Mouse (Mus musculus): ENCODE measurements around the gene Mylk. TPM values are rescaled to one million over a fixed set of nuclear protein-coding genes. Genes with fewer than 3 reads are reported as not detected.
"Not testable (repeated sequence)": the region's sequence is repeated elsewhere in the genome, so short reads cannot be mapped to it uniquely, and the experiment has no call there.

Mylk gene
- 8.5 and 8.9 TPM in 2 replicates for polyA plus RNA-seq (2016; fragmentation: Nextera tagmentation; extraction: Ambion mirVana)

GRCm38 (mm10) chr16:34745065-34745585 is at the start of gene Mylk:
Gene Mylk (plus strand): TSS chr16:34745210.
- H3K4me1 ChIP-seq, result peaks cover 53% of the 10 kb centered on the region
- DNase-seq (ENCODE audit: low spot score), result peak; percentile 91
- H3K36me3 ChIP-seq, result peaks cover under 1% of the 10 kb centered on the region; the same call in 1 of the 2 replicates
- H3K27ac ChIP-seq (replicated peaks), result peak within 1 kb of the TSS; percentile 84
- H3K9me3 ChIP-seq (replicated peaks), result no peaks in the 10 kb centered on the region
- peak within 1 kb of the TSS; percentile 61 for H3K4me3 ChIP-seq
- peaks cover 33% of the 10 kb centered on the region for H3K27me3 ChIP-seq (ENCODE audit: low read depth, poor library complexity, severe bottlenecking)
- under 1% methylated on average over 48 of the region's 48 CpGs for WGBS

GRCm38 (mm10) chr16:34698721-34699120 is 46.3 kb upstream of the Mylk start:
- peaks cover 58% of the 10 kb centered on the region for H3K36me3 ChIP-seq
- WGBS, result 87% methylated on average over 3 of the region's 3 CpGs

GRCm38 (mm10) chr16:34700165-34700827 is 44.7 kb upstream of the Mylk start:
- no peaks in the 10 kb centered on the region for H3K9me3 ChIP-seq (replicated peaks)
- H3K4me3 ChIP-seq, result no peak overlapping the region
- no peaks in the 10 kb centered on the region for H3K4me1 ChIP-seq
- no peaks in the 10 kb centered on the region for H3K27me3 ChIP-seq (ENCODE audit: low read depth, poor library complexity, severe bottlenecking)
- H3K36me3 ChIP-seq, result peaks cover 70% of the 10 kb centered on the region
- H3K27ac ChIP-seq (replicated peaks), result no peak overlapping the region
- DNase-seq (ENCODE audit: low spot score), result peak; percentile 65
- WGBS, result 49% methylated on average over 7 of the region's 7 CpGs

More at GRCm38 (mm10) chr16:34698721-34699120, 46.3 kb upstream of the Mylk start:
- not testable (repeated sequence) for H3K4me3 ChIP-seq; H3K4me1 ChIP-seq; H3K27ac ChIP-seq (replicated peaks); H3K27me3 ChIP-seq (ENCODE audit: low read depth, poor library complexity, severe bottlenecking); H3K9me3 ChIP-seq (replicated peaks); DNase-seq (ENCODE audit: low spot score)

GRCm38 (mm10) chr16:34700828-34701216 is 44.2 kb upstream of the Mylk start:
- Histone ChIP-seq H3K27ac (replicated peaks) (no peak overlapping the region), H3K4me3 (no peak overlapping the region), H3K27me3 (ENCODE audit: low read depth, poor library complexity, severe bottlenecking) (no peaks in the 10 kb centered on the region), H3K4me1 (no peaks in the 10 kb centered on the region), H3K9me3 (replicated peaks) (no peaks in the 10 kb centered on the region), H3K36me3 (peaks cover 70% of the 10 kb centered on the region)
- DNase-seq (ENCODE audit: low spot score), result no peak
- 90% methylated on average over 6 of the region's 6 CpGs for WGBS

GRCm38 (mm10) chr16:34706019-34706418 is 39.0 kb upstream of the Mylk start:
- no peaks in the 10 kb centered on the region for H3K4me1 ChIP-seq
- H3K27ac ChIP-seq (replicated peaks), result no peak overlapping the region
- no peak overlapping the region for H3K4me3 ChIP-seq
- DNase-seq (ENCODE audit: low spot score), result no peak
- H3K36me3 ChIP-seq, result peaks cover 82% of the 10 kb centered on the region
- WGBS, result 95% methylated on average over 2 of the region's 2 CpGs
- no peaks in the 10 kb centered on the region for H3K9me3 ChIP-seq (replicated peaks)
- no peaks in the 10 kb centered on the region for H3K27me3 ChIP-seq (ENCODE audit: low read depth, poor library complexity, severe bottlenecking)

GRCm38 (mm10) chr16:34706487-34706946 is 38.5 kb upstream of the Mylk start:
- WGBS, result 93% methylated on average over 7 of the region's 7 CpGs
- DNase-seq (ENCODE audit: low spot score), result no peak
- Histone ChIP-seq H3K27me3 (ENCODE audit: low read depth, poor library complexity, severe bottlenecking) (no peaks in the 10 kb centered on the region), H3K36me3 (peaks cover 81% of the 10 kb centered on the region), H3K4me1 (no peaks in the 10 kb centered on the region), H3K27ac (replicated peaks) (no peak overlapping the region), H3K9me3 (replicated peaks) (no peaks in the 10 kb centered on the region), H3K4me3 (no peak overlapping the region)

- no peaks in the 10 kb centered on the region for H3K27me3 ChIP-seq (ENCODE audit: low read depth, poor library complexity, severe bottlenecking)
- no peaks in the 10 kb centered on the region for H3K4me1 ChIP-seq
- no peak overlapping the region for H3K4me3 ChIP-seq
- no peak for DNase-seq (ENCODE audit: low spot score)
- WGBS, result 79% methylated on average over 3 of the region's 3 CpGs
- H3K9me3 ChIP-seq (replicated peaks), result no peaks in the 10 kb centered on the region
- peaks cover 75% of the 10 kb centered on the region for H3K36me3 ChIP-seq
- H3K27ac ChIP-seq (replicated peaks), result no peak overlapping the region
Observed at GRCm38 (mm10) chr16:34711481-34711880, 33.5 kb upstream of the Mylk start.

GRCm38 (mm10) chr16:34725156-34725555 is 19.9 kb upstream of the Mylk start:
- DNase-seq (ENCODE audit: low spot score), result no peak
- Histone ChIP-seq H3K36me3 (peaks cover 50% of the 10 kb centered on the region), H3K4me1 (no peaks in the 10 kb centered on the region), H3K9me3 (replicated peaks) (0 out of 2 replicates have a peak, but pooled peaks cover 7% of the 10 kb centered on the region), H3K4me3 (no peak overlapping the region), H3K27ac (replicated peaks) (no peak overlapping the region), H3K27me3 (ENCODE audit: low read depth, poor library complexity, severe bottlenecking) (no peaks in the 10 kb centered on the region)
- WGBS, result 95% methylated on average over 3 of the region's 3 CpGs

- not testable (repeated sequence) for H3K27ac ChIP-seq (replicated peaks); H3K4me1 ChIP-seq; H3K9me3 ChIP-seq (replicated peaks); DNase-seq (ENCODE audit: low spot score); H3K4me3 ChIP-seq; H3K27me3 ChIP-seq (ENCODE audit: low read depth, poor library complexity, severe bottlenecking)
- H3K36me3 ChIP-seq, result peaks cover 24% of the 10 kb centered on the region
Observed at GRCm38 (mm10) chr16:34728610-34729009, 16.4 kb upstream of the Mylk start.

- WGBS, result 83% methylated on average over 1 of the region's 1 CpGs
- no peaks in the 10 kb centered on the region for H3K4me1 ChIP-seq
Observed at GRCm38 (mm10) chr16:34729371-34729770, 15.6 kb upstream of the Mylk start.

GRCm38 (mm10) chr16:34738656-34739233 is 6.3 kb upstream of the Mylk start:
- H3K36me3 ChIP-seq, result no peaks in the 10 kb centered on the region
- DNase-seq (ENCODE audit: low spot score), result no peak
- H3K27me3 ChIP-seq (ENCODE audit: low read depth, poor library complexity, severe bottlenecking), result peaks cover 7% of the 10 kb centered on the region
- H3K9me3 ChIP-seq (replicated peaks), result no peaks in the 10 kb centered on the region
- no peak overlapping the region for H3K27ac ChIP-seq (replicated peaks)
- no peak overlapping the region for H3K4me3 ChIP-seq
- H3K4me1 ChIP-seq, result no peaks in the 10 kb centered on the region
- 91% methylated on average over 4 of the region's 4 CpGs for WGBS

More at GRCm38 (mm10) chr16:34729371-34729770, 15.6 kb upstream of the Mylk start:
- peaks cover 17% of the 10 kb centered on the region for H3K36me3 ChIP-seq
- no peak overlapping the region for H3K4me3 ChIP-seq
- no peak overlapping the region for H3K27ac ChIP-seq (replicated peaks)
- H3K9me3 ChIP-seq (replicated peaks), result 0 out of 2 replicates have a peak, but pooled peaks cover 9% of the 10 kb centered on the region
- no peaks in the 10 kb centered on the region for H3K27me3 ChIP-seq (ENCODE audit: low read depth, poor library complexity, severe bottlenecking)
- DNase-seq (ENCODE audit: low spot score), result no peak

GRCm38 (mm10) chr16:34742930-34743329 is 2.1 kb upstream of the Mylk start:
- WGBS, result 50% methylated on average over 2 of the region's 2 CpGs
- Histone ChIP-seq H3K36me3 (no peaks in the 10 kb centered on the region), H3K9me3 (replicated peaks) (no peaks in the 10 kb centered on the region), H3K27ac (replicated peaks) (no peak overlapping the region), H3K4me1 (peaks cover 31% of the 10 kb centered on the region), H3K27me3 (ENCODE audit: low read depth, poor library complexity, severe bottlenecking) (peaks cover 33% of the 10 kb centered on the region), H3K4me3 (no peak overlapping the region)
- no peak for DNase-seq (ENCODE audit: low spot score)

Data from midbrain, embryonic 10.5 days (tissue).